Mouse (Mus musculus) T-helper 17 cell (primary cell): ENCODE measurements around the gene Hspa2.

Source experiments
- in situ Hi-C, 2 experiments: fragments of 300-600 bp; cut with MboI, MseI; formaldehyde crosslinking; loops; 1 replicate in 1 of 2; 2 replicates in 1 of 2; pipeline ENCODE4 v1.15.1; 2025; ENCODE audit warnings: high pct_unique_total_duplicates in 2 of 2

Gene Hspa2

GRCm38 (mm10) chr12:76376649-76377048 is 27.3 kb upstream of the Hspa2 start:
- in situ Hi-C loops = no loop called here

GRCm38 (mm10) chr12:76377059-76377458 is 26.9 kb upstream of the Hspa2 start:
- in situ Hi-C loops = no loop called here

- in situ Hi-C loops = no loop called here
Measured at GRCm38 (mm10) chr12:76377726-76378125, 26.2 kb upstream of the Hspa2 start.

GRCm38 (mm10) chr12:76378556-76378955 is 25.4 kb upstream of the Hspa2 start:
- in situ Hi-C loops = no loop called here

GRCm38 (mm10) chr12:76380151-76380550 is 23.8 kb upstream of the Hspa2 start:
- in situ Hi-C loops = no loop called here

- in situ Hi-C loops = no loop called here
Measured at GRCm38 (mm10) chr12:76385342-76385741, 18.6 kb upstream of the Hspa2 start.

- in situ Hi-C loops = no loop called here
Measured at GRCm38 (mm10) chr12:76388794-76389193, 15.2 kb upstream of the Hspa2 start.

- in situ Hi-C loops = loop anchor here in 1 of 2 experiments (10.0 kb wide), 1 partner anchor 717 kb away; no protein-coding TSS in a partner anchor
Measured at GRCm38 (mm10) chr12:76391595-76392271, 12.2 kb upstream of the Hspa2 start.

GRCm38 (mm10) chr12:76392979-76393378 is 11.0 kb upstream of the Hspa2 start:
- in situ Hi-C loops = loop anchor here in 1 of 2 experiments (10.0 kb wide), 1 partner anchor 718 kb away; no protein-coding TSS in a partner anchor

- in situ Hi-C loops = loop anchor here (5.0 to 10.0 kb wide), 2 partner anchors 65 to 722 kb away; no protein-coding TSS in a partner anchor
Measured at GRCm38 (mm10) chr12:76397281-76397680, 6.7 kb upstream of the Hspa2 start.

- in situ Hi-C loops = no loop called here
Measured at GRCm38 (mm10) chr12:76401674-76402073, 2.3 kb upstream of the Hspa2 start.

GRCm38 (mm10) chr12:76402991-76403885 is 738 bp upstream of the Hspa2 start:
- in situ Hi-C loops = no loop called here

GRCm38 (mm10) chr12:76404836-76405182 is 833 bp downstream of the Hspa2 start:
- in situ Hi-C loops = no loop called here

- in situ Hi-C loops = no loop called here
Measured at GRCm38 (mm10) chr12:76405183-76405970, 1.4 kb downstream of the Hspa2 start.

- in situ Hi-C loops = no loop called here
Measured at GRCm38 (mm10) chr12:76405971-76406370, 2.0 kb downstream of the Hspa2 start.

- in situ Hi-C loops = no loop called here
Measured at GRCm38 (mm10) chr12:76407184-76407583, 3.2 kb downstream of the Hspa2 start.

- in situ Hi-C loops = no loop called here
Measured at GRCm38 (mm10) chr12:76409166-76409565, 5.2 kb downstream of the Hspa2 start.

GRCm38 (mm10) chr12:76415383-76416010 is 11.5 kb downstream of the Hspa2 start:
- in situ Hi-C loops = no loop called here

GRCm38 (mm10) chr12:76417433-76417854 is 13.5 kb downstream of the Hspa2 start, which contains the start of gene Ppp1r36:
Gene Ppp1r36, plus strand, starts transcription at chr12:76417538.
- in situ Hi-C loops = no loop called here

- in situ Hi-C loops = no loop called here
Measured at GRCm38 (mm10) chr12:76418346-76418745, 14.4 kb downstream of the Hspa2 start.

GRCm38 (mm10) chr12:76425256-76425655 is 21.3 kb downstream of the Hspa2 start:
- in situ Hi-C loops = no loop called here
